Mouse (Mus musculus): Measurements from ENCODE around the gene Mrps15.
A peak's percentile ranks its signal among the peaks of the same experiment; 100 is the strongest.

GRCm38 (mm10) chr4:126104261-126105075, 57.7 kb downstream of the Mrps15 start:
- TF ChIP-seq CTCF (IDR thresholded peaks at IDR 0.05; ENCODE audit: borderline replicate concordance, insufficient read depth, low read length) (no peak), POLR2A (IDR thresholded peaks at IDR 0.05; ENCODE audit: low read depth, low read length) (0 out of 2 replicates have a peak, but pooled peaks have one; percentile 7)
